Mouse (Mus musculus) cerebellum, adult 2 months (tissue): Measurements from ENCODE around the gene Polr3h. TPM values are rescaled to one million over a fixed set of nuclear protein-coding genes. Genes with fewer than 3 reads are reported as not detected.
"Not testable (repeated sequence)": the region's sequence is repeated elsewhere in the genome, so short reads cannot be mapped to it uniquely, and the experiment has no call there.

ENCODE experiments used
- DNase-seq, 2 experiments: peaks; one replicate each; pipeline ENCODE4 v3.0.0; 2021
- H3K27ac ChIP-seq: fragments of 200-500 bp; 2 replicates; pipeline ENCODE4 v1.5.1; 2012; ENCODE audit warnings: low read length, control low read depth, inconsistent platforms; ENCODE audit not compliant: insufficient read depth
- H3K27me3 ChIP-seq: fragments of 200-500 bp; 2 replicates; pipeline ENCODE4 v1.6.1; 2012; ENCODE audit warnings: inconsistent platforms, mild to moderate bottlenecking, low read length, moderate library complexity; ENCODE audit not compliant: control insufficient read depth, insufficient read depth
- H3K4me1 ChIP-seq: fragments of 200-500 bp; 2 replicates; pipeline ENCODE4 v1.6.1; 2011; ENCODE audit warnings: low read length; ENCODE audit not compliant: control insufficient read depth, insufficient read depth
- H3K4me3 ChIP-seq: fragments of 200-500 bp; replicated peaks from 2 replicates; pipeline ENCODE3; 2011; ENCODE audit warnings: mild to moderate bottlenecking, low read depth, low read length, control low read depth; ENCODE audit not compliant: insufficient read depth
- CTCF ChIP-seq: fragments of 200-500 bp; IDR thresholded peaks from 2 replicates; pipeline ENCODE4 v1.5.1; 2011; ENCODE audit warnings: low read depth, mild to moderate bottlenecking, control low read depth, low read length, moderate library complexity, borderline replicate concordance; ENCODE audit not compliant: insufficient read depth
- POLR2A ChIP-seq: fragments of 200-500 bp; IDR thresholded peaks from 2 replicates; pipeline ENCODE4 v1.6.1; 2011; ENCODE audit warnings: low read length, control low read depth, borderline replicate concordance; ENCODE audit not compliant: insufficient read depth
- WGBS: fragments of 180-500 bp; shearing (Covaris S2); methylation state at CpG from one replicate; pipeline ENCODE4 v1.1.7; 2018; 5-methylcytosine and 5-hydroxymethylcytosine counted together
- polyA plus RNA-seq: library from polyadenylated mRNA; depleted of rRNA; stranded (reverse); fragments of >200 nt; gene quantifications from 2 replicates; pipeline ENCODE4 v1.2.3, GENCODE M21; 2012

Gene Polr3h
- polyA plus RNA-seq, 1 experiment = 51.2 TPM

DNA sequence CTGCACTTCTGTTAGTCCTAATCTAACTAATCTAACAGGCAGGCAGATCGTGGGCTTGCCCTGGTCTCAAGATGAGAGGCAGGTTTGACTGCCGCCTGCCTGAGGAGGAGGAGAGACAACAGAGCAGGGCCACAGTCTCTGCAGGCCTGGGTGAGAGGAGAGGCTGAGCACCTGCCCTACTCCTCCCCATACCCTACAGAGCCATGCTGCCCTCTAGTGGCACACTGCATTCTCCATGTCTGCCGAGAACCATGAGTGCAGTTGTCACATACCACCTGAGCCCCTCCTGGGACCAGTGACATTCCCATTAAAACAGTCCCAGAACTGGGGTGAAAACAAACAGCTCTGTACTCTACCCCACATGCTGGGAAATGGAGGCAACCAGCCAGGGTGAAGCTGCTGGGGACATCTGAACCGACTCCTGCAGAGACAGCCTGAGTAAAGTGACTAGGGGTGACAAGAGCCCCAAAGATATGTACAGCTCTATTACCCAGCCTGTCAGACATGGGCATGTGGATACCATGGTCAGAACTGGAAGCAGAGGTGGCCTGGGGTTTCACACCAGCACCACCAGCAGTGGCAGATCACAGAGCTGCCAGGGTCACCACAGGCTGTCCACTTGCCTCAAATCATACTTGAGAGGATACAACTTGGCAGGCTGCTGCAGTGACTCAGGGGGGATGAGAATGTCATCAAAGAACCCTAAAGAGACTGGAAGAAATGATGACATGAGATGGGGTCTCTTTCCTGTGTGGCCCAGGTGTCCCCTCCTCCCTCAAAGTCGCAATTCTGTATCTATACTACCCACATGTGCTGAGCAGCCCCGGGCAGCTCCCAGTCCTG is 8.2 kb downstream of the Polr3h start:
- peak; percentile 70 to 76 for DNase-seq
- 0 out of 2 replicates have a peak overlapping the region, but pooled peaks have one; percentile 2 for H3K27ac ChIP-seq

DNA sequence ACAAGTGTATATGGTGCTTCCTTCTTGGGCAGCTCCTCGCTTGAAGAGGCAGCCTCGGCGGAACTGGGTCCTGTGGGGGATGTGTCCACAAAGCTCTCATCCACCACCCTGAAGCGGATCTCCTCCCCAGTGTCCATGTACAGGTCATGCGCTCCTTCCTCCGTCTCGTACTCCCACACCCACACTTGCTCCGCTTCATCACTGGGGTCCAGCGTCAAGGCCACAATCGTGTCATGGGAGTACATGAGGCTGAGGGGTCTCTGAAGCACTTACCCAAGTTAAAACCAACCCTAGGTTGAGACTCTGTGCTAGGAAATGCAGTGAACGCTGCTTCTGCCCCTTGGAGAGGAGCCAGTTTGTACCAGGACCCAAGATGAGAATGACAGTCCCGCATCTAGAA is 8.8 kb downstream of the Polr3h start:
- TF ChIP-seq POLR2A (no peak), CTCF (no peak)
- 84% methylated on average over 12 of the region's 12 CpGs for WGBS
- H3K4me1 ChIP-seq = peaks cover 40% of the 10 kb centered on the region
- no peak overlapping the region for H3K27ac ChIP-seq
- no peak for DNase-seq
- no peak overlapping the region for H3K4me3 ChIP-seq
- H3K27me3 ChIP-seq = no peaks in the 10 kb centered on the region

More for the DNA sequence above, 8.2 kb downstream of the Polr3h start:
- TF ChIP-seq CTCF (peak; percentile 86), POLR2A (no peak)
- Histone ChIP-seq H3K4me3 (no peak overlapping the region), H3K27me3 (no peaks in the 10 kb centered on the region), H3K4me1 (peaks cover 45% of the 10 kb centered on the region)
- WGBS = 44% methylated on average over 6 of the region's 6 CpGs

DNA sequence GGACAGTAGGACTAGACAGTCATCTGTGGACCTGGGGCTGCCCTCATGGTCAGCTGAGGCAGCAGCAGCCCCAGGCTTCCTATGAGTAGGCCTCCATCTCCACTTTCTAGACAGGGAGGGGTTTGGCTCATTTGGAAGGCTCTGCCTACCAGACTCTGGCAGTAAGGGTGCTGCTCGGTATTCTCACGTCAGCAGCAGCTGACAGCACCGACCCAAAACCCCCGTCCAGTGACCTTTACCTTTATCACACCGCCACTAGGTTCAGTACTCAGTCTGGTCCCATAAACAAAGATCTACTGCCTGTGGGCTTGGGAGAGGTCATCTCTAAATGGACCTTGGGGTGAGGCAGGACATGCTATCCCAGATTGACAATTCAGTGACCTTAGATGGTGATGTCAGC is 10.4 kb downstream of the Polr3h start:
- Histone ChIP-seq H3K4me3 (no peak overlapping the region), H3K27me3 (no peaks in the 10 kb centered on the region), H3K4me1 (peaks cover 26% of the 10 kb centered on the region), H3K27ac (no peak overlapping the region)
- DNase-seq = no peak
- TF ChIP-seq CTCF = no peak
- TF ChIP-seq POLR2A = no peak
- 75% methylated on average over 5 of the region's 5 CpGs for WGBS

DNA sequence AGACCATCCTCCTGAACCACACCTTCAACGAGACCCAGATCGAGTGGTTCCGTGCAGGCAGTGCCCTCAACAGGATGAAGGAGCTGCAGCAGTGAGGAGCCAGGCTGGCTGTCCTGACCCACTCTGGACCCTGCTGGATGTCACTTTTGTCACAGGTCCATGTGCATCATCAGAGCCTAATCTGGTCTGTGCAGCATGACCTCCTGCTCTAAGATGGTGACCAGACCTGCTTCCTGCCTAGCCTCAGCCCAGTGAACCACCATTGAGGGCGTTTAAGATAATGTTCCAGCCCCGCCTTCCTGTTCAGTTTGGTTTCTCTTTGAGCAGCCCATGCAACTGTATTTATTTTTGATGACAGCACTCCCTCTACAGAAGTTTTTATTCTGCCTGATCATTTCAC is 11.4 kb downstream of the Polr3h start:
- DNase-seq = no peak
- Histone ChIP-seq H3K27me3 (no peaks in the 10 kb centered on the region), H3K4me3 (no peak overlapping the region), H3K27ac (no peak overlapping the region), H3K4me1 (peaks cover 19% of the 10 kb centered on the region)
- TF ChIP-seq POLR2A (no peak), CTCF (no peak)
- WGBS = 83% methylated on average over 5 of the region's 5 CpGs

DNA sequence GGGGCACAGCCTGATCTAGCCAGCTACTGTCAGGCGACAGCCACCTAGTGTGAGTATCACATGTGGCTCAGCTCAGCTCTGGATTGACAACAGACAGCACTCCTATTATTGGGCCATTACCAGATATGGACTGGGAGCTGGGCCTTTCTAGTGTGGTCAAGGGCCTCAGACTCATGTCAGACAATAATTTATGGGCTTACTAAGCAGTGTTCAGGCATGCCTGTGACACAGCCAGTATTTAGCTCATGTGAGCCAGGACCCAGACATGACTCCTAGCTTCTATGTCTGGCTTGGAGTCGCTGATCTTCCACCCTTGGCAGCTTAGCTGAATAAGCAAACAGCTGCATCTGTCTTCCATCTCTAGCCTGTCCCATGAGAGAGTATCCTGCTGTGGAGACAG is 13.5 kb downstream of the Polr3h start:
- H3K27me3 ChIP-seq = no peaks in the 10 kb centered on the region
- DNase-seq = no peak
- 0 out of 2 replicates have a peak, but pooled peaks cover under 1% of the 10 kb centered on the region for H3K4me1 ChIP-seq
- no peak overlapping the region for H3K4me3 ChIP-seq
- 52% methylated on average over 2 of the region's 2 CpGs for WGBS
- H3K27ac ChIP-seq = no peak overlapping the region
- TF ChIP-seq CTCF (no peak), POLR2A (no peak)

DNA sequence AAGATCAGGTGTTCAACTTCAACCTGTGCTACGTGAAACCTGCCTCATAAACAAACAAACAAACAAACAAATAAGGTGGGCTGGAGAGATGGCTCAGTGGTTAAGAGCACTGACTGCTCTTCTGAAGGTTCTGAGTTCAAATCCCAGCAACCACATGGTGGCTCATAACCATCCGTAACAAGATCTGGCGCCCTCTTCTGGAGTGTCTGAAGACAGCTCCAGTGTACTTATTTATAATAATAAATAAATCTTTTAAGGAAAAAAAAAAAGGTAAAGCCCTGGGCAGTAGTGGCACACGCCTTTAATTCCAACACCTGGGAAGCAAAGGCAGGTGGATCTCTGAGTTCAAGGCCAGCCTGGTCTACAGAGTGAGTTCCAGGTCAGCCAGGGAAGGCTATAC is 17.3 kb downstream of the Polr3h start:
- DNase-seq, H3K4me3 ChIP-seq, H3K27ac ChIP-seq, H3K27me3 ChIP-seq, H3K4me1 ChIP-seq: not testable (repeated sequence)
- 88% methylated on average over 4 of the region's 4 CpGs for WGBS

DNA sequence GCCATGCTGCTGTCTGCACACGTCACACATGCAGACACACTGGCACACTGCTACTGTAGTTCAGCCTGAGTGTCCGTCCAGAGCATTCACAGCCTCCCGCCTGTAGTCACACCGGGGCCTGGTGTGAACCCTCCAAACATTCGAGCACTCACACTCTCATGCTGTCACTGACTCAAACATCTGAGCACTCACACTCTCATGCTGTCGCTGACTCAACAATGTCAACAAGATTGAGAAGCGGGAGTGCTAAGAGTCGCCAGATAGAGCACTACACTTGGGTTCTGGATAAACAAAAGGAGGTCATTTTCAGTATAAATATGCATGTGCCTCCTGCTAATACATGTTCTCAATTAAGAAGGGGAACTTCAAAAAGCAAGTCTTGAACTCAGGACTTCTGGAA is 18.1 kb downstream of the Polr3h start:
- no peaks in the 10 kb centered on the region for H3K27me3 ChIP-seq
- DNase-seq = no peak
- peaks cover 3% of the 10 kb centered on the region; the same call in 1 of the 2 replicates for H3K4me1 ChIP-seq
- no peak overlapping the region for H3K4me3 ChIP-seq
- WGBS = 86% methylated on average over 8 of the region's 8 CpGs
- no peak for TF ChIP-seq CTCF
- no peak for TF ChIP-seq POLR2A
- no peak overlapping the region for H3K27ac ChIP-seq

DNA sequence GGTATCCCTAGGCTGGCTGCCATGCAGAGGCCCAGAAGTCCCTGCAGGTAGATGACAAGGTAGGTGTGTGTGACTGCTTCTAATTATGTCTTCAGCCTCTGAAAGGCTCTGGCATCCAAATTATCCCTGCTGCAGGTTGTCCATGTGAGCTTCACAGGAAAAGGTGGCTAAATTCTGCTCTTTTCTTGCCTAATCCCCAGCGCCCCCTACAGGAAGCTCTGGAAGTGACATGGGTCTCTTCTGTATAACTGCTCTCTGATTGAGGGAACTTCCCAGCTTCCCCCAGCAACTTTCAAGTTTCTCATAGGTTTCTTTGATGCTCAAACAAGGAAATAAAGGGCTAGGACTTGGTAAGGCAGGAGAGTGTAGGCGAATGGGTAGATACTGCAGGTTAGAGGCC is 21.1 kb downstream of the Polr3h start:
- Histone ChIP-seq H3K27me3 (no peaks in the 10 kb centered on the region), H3K4me1 (peaks cover 9% of the 10 kb centered on the region), H3K4me3 (no peak overlapping the region), H3K27ac (no peak overlapping the region)
- DNase-seq = peak; percentile 67 to 79
- no peak for TF ChIP-seq POLR2A
- peak; percentile 68 for TF ChIP-seq CTCF
- WGBS = 31% methylated on average over 2 of the region's 2 CpGs
